Mouse (Mus musculus) liver, embryonic 11.5 days (tissue): Measurements from ENCODE around the gene Napa. TPM values are rescaled to one million over a fixed set of nuclear protein-coding genes. Genes with fewer than 3 reads are reported as not detected.

ENCODE experiments used
- ATAC-seq: fragments of 200-750 bp; cut with Nextera tagmentation; replicated peaks from 2 replicates; pipeline ENCODE4 v1.8.0; 2017; ENCODE audit warnings: moderate number of reproducible peaks, mild to moderate bottlenecking, moderate TSS enrichment, moderate library complexity; ENCODE audit not compliant: low FRiP score
- DNase-seq: peaks from one replicate; pipeline ENCODE4 v3.0.0-alpha.2; 2017; ENCODE audit warnings: low spot score
- H3K27ac ChIP-seq: fragments of 300-500 bp; sonication (generic); 2 replicates; pipeline ENCODE4 v1.5.1; 2014; ENCODE audit warnings: mild to moderate bottlenecking, low read depth, low read length, control low read depth
- H3K27me3 ChIP-seq: fragments of 300-500 bp; sonication (generic); replicated peaks from 2 replicates; pipeline ENCODE4 v1.6.1; 2014; ENCODE audit warnings: low read length, mixed read lengths; ENCODE audit not compliant: control insufficient read depth, insufficient read depth
- H3K36me3 ChIP-seq: fragments of 300-500 bp; sonication (generic); 2 replicates; pipeline ENCODE4 v1.6.1; 2014; ENCODE audit warnings: mild to moderate bottlenecking, low read length, moderate library complexity, mixed read lengths; ENCODE audit not compliant: control insufficient read depth, insufficient read depth
- H3K4me1 ChIP-seq: fragments of 300-500 bp; sonication (generic); replicated peaks from 2 replicates; pipeline ENCODE4 v1.6.1; 2014; ENCODE audit warnings: low read length, mixed read lengths; ENCODE audit not compliant: control insufficient read depth, insufficient read depth
- H3K4me2 ChIP-seq: fragments of 300-500 bp; sonication (generic); 2 replicates; pipeline ENCODE4 v1.6.1; 2014; ENCODE audit warnings: mild to moderate bottlenecking, control low read depth, moderate library complexity
- H3K4me3 ChIP-seq: fragments of 300-500 bp; sonication (generic); 2 replicates; pipeline ENCODE4 v1.5.1; 2014; ENCODE audit warnings: low read depth, low read length, control low read depth
- H3K9ac ChIP-seq: fragments of 300-500 bp; sonication (generic); 2 replicates; pipeline ENCODE4 v1.6.1; 2014; ENCODE audit warnings: low read depth, low read length, control low read depth
- H3K9me3 ChIP-seq: fragments of 300-500 bp; sonication (generic); 2 replicates; pipeline ENCODE4 v1.6.1; 2016; ENCODE audit warnings: low read length, inconsistent platforms, mixed read lengths; ENCODE audit not compliant: control insufficient read depth
- WGBS: fragments of 180-500 bp; shearing (Covaris S2); extraction: QIAGEN DNeasy Blood & Tissue Kit; methylation state at CpG from one replicate; pipeline ENCODE4 v1.1.7; 2014; 5-methylcytosine and 5-hydroxymethylcytosine counted together
- polyA plus RNA-seq: library from polyadenylated mRNA; unstranded; fragments of >200 nt; fragmentation: Nextera tagmentation; extraction: Ambion mirVana; gene quantifications from 2 replicates; pipeline ENCODE4 v1.2.1, GENCODE M21; 2014

The Napa gene
- polyA plus RNA-seq, result 167 and 174 TPM in 2 replicates

DNA sequence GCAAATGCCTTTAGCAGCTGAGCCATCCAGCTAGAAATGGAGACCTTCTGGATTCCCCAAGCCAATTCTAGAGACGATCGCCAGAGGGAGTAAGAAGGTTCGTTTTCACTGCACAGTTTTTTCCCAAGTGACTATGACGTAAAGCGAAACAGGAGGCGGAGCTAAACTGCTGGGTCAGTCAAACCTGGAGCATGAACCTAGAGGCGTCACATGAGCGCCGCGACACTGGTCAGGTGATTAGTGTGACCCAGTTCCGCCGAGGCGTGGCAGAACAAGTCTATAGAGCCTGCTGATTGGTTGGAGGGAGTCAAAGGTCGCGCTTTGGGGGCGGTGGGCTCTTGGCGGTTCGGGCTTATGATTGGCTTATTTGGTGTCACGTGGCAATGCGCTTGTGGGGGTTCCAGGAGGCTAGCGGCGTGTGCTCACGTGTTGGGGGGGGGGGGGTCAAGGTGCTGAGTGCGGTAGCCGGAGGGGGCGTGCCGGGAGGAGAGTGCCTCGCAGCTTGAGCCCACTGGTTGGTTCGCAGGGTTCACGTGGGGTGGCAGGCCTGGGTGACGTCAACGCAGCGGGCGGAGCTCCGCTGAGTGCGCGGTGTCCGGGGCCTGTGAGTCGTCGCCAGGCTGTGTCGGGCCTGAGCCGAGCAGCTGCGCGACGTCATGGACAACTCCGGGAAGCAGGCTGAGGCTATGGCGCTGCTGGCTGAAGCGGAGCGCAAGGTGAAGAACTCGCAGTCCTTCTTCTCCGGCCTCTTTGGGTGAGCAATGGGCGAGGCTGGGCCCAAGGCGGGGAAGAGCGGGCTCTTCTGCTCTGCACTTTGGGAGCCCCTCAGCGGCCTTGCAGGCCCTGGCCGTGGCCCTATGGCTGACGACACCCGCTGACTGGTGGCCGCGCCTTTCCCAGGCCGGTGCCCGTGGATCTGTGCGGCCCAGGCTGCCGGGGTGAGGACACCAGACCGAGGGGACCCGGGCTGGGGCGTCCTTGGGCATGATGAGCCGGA is at the start of gene Napa:
Gene Napa (plus strand): TSS at position 438 of the 997 bp plus-strand sequence.
- Histone ChIP-seq H3K36me3 (peaks cover 13% of the 10 kb centered on the region), H3K9ac (peak within 1 kb of the TSS; percentile 97), H3K4me1 (peaks cover 19% of the 10 kb centered on the region), H3K4me2 (peak within 1 kb of the TSS; percentile 83), H3K27me3 (peaks cover 7% of the 10 kb centered on the region), H3K4me3 (peak within 1 kb of the TSS; percentile 99), H3K27ac (peak within 1 kb of the TSS; percentile 89), H3K9me3 (no peaks in the 10 kb centered on the region)
- peak; percentile 93 for DNase-seq
- ATAC-seq, result peak; percentile 98
- WGBS, result under 1% methylated on average over 67 of the region's 68 CpGs

DNA sequence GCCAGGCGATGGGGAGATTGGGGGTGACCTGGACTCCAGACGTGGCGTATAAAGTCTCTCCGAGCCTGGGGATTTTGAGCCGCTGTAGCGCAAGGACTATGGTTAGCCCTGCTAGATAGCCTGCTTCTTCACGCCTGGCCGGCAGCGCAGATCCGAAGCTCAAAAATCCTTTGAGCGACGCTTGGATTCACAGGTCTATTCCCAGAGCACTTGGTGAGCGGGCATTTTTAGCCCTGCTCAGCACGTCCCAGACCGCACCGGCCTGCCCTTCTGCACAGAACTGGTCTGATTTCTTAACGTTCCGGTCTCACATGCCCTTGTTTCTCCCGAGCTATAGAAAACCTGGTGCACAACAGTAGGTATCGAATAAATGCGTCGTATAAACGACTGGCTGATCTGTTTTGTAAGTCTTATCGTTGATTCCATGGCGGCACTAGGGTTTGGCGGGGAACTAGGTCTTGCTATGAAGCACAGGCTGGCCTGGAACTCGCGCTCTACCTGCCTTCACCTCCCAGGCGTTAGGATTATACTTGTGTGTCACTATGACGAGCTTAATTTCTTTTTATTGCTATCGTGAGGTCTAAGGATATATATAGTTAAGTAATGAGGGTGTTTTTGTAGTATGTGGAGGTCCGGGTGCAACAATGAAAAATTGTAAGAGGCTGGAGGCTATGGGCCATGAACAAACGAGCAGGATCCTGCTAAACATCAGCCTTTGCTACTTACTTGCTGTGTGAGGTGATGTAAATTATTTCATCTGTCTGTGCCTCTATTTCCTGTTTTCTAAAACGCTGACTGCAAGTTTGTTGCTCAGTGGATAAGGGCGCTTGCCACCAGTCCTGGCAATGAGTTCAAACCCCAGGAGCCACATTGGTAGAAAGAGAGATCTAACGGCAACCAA is 49.3 kb upstream of the Napa start:
- WGBS, result 7% methylated on average over 36 of the region's 36 CpGs
- peaks cover 36% of the 10 kb centered on the region for H3K4me1 ChIP-seq
- no peak for ATAC-seq
- no peaks in the 10 kb centered on the region for H3K36me3 ChIP-seq
- H3K4me3 ChIP-seq, result peak overlapping the region; percentile 90
- no peaks in the 10 kb centered on the region for H3K27me3 ChIP-seq
- H3K9ac ChIP-seq, result peak overlapping the region; percentile 93
- H3K9me3 ChIP-seq, result no peaks in the 10 kb centered on the region
- peak overlapping the region; percentile 94 for H3K27ac ChIP-seq
- peak; percentile 48 for DNase-seq
- peak overlapping the region; percentile 92 for H3K4me2 ChIP-seq

DNA sequence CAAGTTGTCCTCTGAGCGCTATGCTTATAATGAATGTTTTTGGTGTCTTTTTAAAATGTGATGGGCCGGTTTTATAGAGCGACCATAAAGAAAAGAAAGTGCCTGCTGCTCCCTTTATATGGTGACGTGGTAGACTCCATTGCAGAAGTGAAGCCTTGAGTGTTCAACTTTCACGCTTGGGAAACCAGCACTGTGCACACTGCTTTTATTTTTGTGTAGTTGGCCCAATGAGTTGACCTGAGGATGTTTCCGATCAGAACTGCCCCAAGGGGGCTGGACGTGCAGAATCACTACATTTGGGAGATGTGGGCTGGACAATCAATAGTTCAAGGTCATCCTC is 48.7 kb upstream of the Napa start:
- ATAC-seq (no peak), DNase-seq (no peak)
- Histone ChIP-seq H3K4me1 (peaks cover 29% of the 10 kb centered on the region), H3K4me2 (peak overlapping the region; percentile 92), H3K27ac (peak overlapping the region; percentile 94; the same call in 1 of the 2 replicates), H3K36me3 (no peaks in the 10 kb centered on the region), H3K9me3 (no peaks in the 10 kb centered on the region), H3K4me3 (peak overlapping the region; percentile 90), H3K9ac (peak overlapping the region; percentile 93), H3K27me3 (no peaks in the 10 kb centered on the region)
- WGBS, result 67% methylated on average over 7 of the region's 7 CpGs

GRCm38 (mm10) chr7:16050600-16050999 is 47.7 kb upstream of the Napa start:
- DNase-seq (no peak), ATAC-seq (no peak)
- H3K4me3 ChIP-seq, result no peak overlapping the region
- H3K9ac ChIP-seq, result no peak overlapping the region
- no peaks in the 10 kb centered on the region for H3K27me3 ChIP-seq
- no peaks in the 10 kb centered on the region for H3K9me3 ChIP-seq
- no peak overlapping the region for H3K27ac ChIP-seq
- H3K36me3 ChIP-seq, result no peaks in the 10 kb centered on the region
- peaks cover 20% of the 10 kb centered on the region for H3K4me1 ChIP-seq
- WGBS, result 83% methylated on average over 3 of the region's 3 CpGs
- peak overlapping the region; percentile 92 for H3K4me2 ChIP-seq

- peak overlapping the region; percentile 93 for H3K4me2 ChIP-seq
- H3K9ac ChIP-seq, result peak overlapping the region; percentile 77
- H3K9me3 ChIP-seq, result no peaks in the 10 kb centered on the region
- peaks cover 15% of the 10 kb centered on the region for H3K4me1 ChIP-seq
- DNase-seq (peak; percentile 83), ATAC-seq (peak; percentile 57)
- no peaks in the 10 kb centered on the region for H3K27me3 ChIP-seq
- H3K36me3 ChIP-seq, result no peaks in the 10 kb centered on the region
- peak overlapping the region; percentile 89 for H3K27ac ChIP-seq
- H3K4me3 ChIP-seq, result peak overlapping the region; percentile 68
- WGBS, result 3% methylated on average over 19 of the region's 19 CpGs
These were observed 46.2 kb upstream of the Napa start for GRCm38 (mm10) chr7:16051883-16052595.

GRCm38 (mm10) chr7:16052684-16053083 is 45.6 kb upstream of the Napa start:
- H3K4me1 ChIP-seq, result peaks cover 15% of the 10 kb centered on the region
- under 1% methylated on average over 24 of the region's 24 CpGs for WGBS
- peak overlapping the region; percentile 77 for H3K9ac ChIP-seq
- peak overlapping the region; percentile 89 for H3K27ac ChIP-seq
- ATAC-seq (peak; percentile 80), DNase-seq (peak; percentile 92)
- no peaks in the 10 kb centered on the region for H3K36me3 ChIP-seq
- H3K27me3 ChIP-seq, result no peaks in the 10 kb centered on the region
- peak overlapping the region; percentile 93 for H3K4me2 ChIP-seq
- no peaks in the 10 kb centered on the region for H3K9me3 ChIP-seq
- H3K4me3 ChIP-seq, result peak overlapping the region; percentile 68

- WGBS, result 4% methylated on average over 6 of the region's 6 CpGs
- H3K9me3 ChIP-seq, result no peaks in the 10 kb centered on the region
- peaks cover 15% of the 10 kb centered on the region for H3K4me1 ChIP-seq
- H3K4me3 ChIP-seq, result peak overlapping the region; percentile 68
- peak overlapping the region; percentile 50; the same call in 1 of the 2 replicates for H3K27ac ChIP-seq
- H3K36me3 ChIP-seq, result no peaks in the 10 kb centered on the region
- ATAC-seq, result no peak
- peak overlapping the region; percentile 93 for H3K4me2 ChIP-seq
- H3K27me3 ChIP-seq, result no peaks in the 10 kb centered on the region
- no peak for DNase-seq
- peak overlapping the region; percentile 55; the same call in 1 of the 2 replicates for H3K9ac ChIP-seq
These were observed 45.2 kb upstream of the Napa start for GRCm38 (mm10) chr7:16053105-16053504.

DNA sequence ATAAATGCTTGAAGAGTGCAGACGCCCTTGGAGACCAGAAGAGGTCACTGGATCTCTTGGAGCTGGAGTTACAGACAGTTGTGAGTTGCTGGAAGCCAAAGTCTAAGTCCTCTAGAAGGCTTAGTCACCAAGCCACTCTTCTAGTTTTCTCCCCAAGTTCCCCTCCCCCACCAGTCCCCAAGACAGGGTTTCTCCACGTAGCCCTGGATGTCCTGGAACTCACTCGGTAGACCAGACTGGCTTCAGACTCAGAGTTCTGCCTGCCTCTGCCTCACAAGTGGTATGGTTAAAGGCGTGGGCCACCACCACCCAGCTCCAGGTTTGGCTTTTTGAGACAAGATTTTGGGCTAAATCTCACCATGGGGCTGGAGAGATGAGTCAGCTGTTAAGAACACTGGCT is 43.3 kb upstream of the Napa start:
- Histone ChIP-seq H3K4me2 (no peak overlapping the region), H3K4me3 (no peak overlapping the region), H3K27ac (no peak overlapping the region), H3K36me3 (no peaks in the 10 kb centered on the region), H3K9ac (no peak overlapping the region), H3K9me3 (no peaks in the 10 kb centered on the region), H3K4me1 (peaks cover 7% of the 10 kb centered on the region), H3K27me3 (no peaks in the 10 kb centered on the region; the same call in 1 of the 2 replicates)
- ATAC-seq (no peak), DNase-seq (no peak)
- WGBS, result 63% methylated on average over 4 of the region's 4 CpGs
